Mouse (Mus musculus) heart, adult 2 months (tissue): ENCODE measurements around the gene Cpne5.

Experiments used
- CTCF ChIP-seq: fragments of 200-600 bp; IDR thresholded peaks from 2 replicates; pipeline ENCODE4 v1.8.1; 2022; ENCODE audit warnings: antibody characterized with exemption, mild to moderate bottlenecking, moderate library complexity
- POLR2A ChIP-seq: fragments of 200-500 bp; IDR thresholded peaks from 2 replicates; pipeline ENCODE4 v1.6.1; 2011; ENCODE audit warnings: mild to moderate bottlenecking, low read depth, low read length, control low read depth; ENCODE audit not compliant: insufficient read depth

- TF ChIP-seq POLR2A (no peak), CTCF (no peak)
Observed at GRCm38 (mm10) chr17:29168438-29168837, 69.5 kb downstream of the Cpne5 start.
